Comparison of ENCODE assay signal across 7 mouse cellular contexts in genomic region chrX:136707446-136708167, GRCm38 (mm10). TPM values are rescaled to one million over a fixed set of nuclear protein-coding genes. Genes with fewer than 3 reads are reported as not detected.
A peak's percentile ranks its signal among the peaks of the same experiment; 100 is the strongest.
DNase-seq lines count a peak whose midpoint lies in the region; ATAC-seq and TF ChIP-seq lines count a peak whose summit lies in the region.

Gene Tceal1, plus strand, starts transcription at chrX:136707982.

- H3K4me1 ChIP-seq in bone marrow macrophage, adult 2 months (ENCODE audit: control insufficient read depth, insufficient read depth, low read length): no peaks in the 10 kb centered on the region
- 0 out of 2 replicates have a peak, but pooled peaks cover 3% of the 10 kb centered on the region for H3K4me1 ChIP-seq in embryonic facial prominence, embryonic 10.5 days
- H3K4me1 ChIP-seq in limb, embryonic 10.5 days: 0 out of 2 replicates have a peak, but pooled peaks cover 4% of the 10 kb centered on the region
- H3K4me1 ChIP-seq in midbrain, embryonic 10.5 days: peaks cover 11% of the 10 kb centered on the region

- TF ChIP-seq CTCF in bone marrow macrophage, adult 2 months (IDR thresholded peaks at IDR 0.05; ENCODE audit: low read depth, low read length): no peak

- ATAC-seq in granulocyte monocyte progenitor cell, adult 5-6 weeks (replicated peaks; ENCODE audit: poor library complexity, severe bottlenecking): peak; percentile 87

- DNase-seq in embryonic facial prominence, embryonic 10.5 days (ENCODE audit: low spot score): peak; percentile 75
- DNase-seq in kidney, adult 18-20 months: peak; percentile 58
- peak; percentile 67 for DNase-seq in limb, embryonic 10.5 days (ENCODE audit: low spot score)
- peak; percentile 63 for DNase-seq in midbrain, embryonic 10.5 days (ENCODE audit: low spot score)
- peak; percentile 46 for DNase-seq in skeletal muscle tissue, adult 2 months (ENCODE audit: low read depth, low spot score)

- H3K27ac ChIP-seq in bone marrow macrophage, adult 2 months (ENCODE audit: insufficient read depth, low read depth, low read length): no peak within 1 kb of the TSS
- H3K27ac ChIP-seq in embryonic facial prominence, embryonic 10.5 days (replicated peaks): peak within 1 kb of the TSS; percentile 90
- peak within 1 kb of the TSS; percentile 90 for H3K27ac ChIP-seq in limb, embryonic 10.5 days
- H3K27ac ChIP-seq in midbrain, embryonic 10.5 days (replicated peaks): peak within 1 kb of the TSS; percentile 91

- no peaks in the 10 kb centered on the region for H3K36me3 ChIP-seq in embryonic facial prominence, embryonic 10.5 days (replicated peaks)
- H3K36me3 ChIP-seq in limb, embryonic 10.5 days: no peaks in the 10 kb centered on the region
- no peaks in the 10 kb centered on the region for H3K36me3 ChIP-seq in midbrain, embryonic 10.5 days

- H3K27me3 ChIP-seq in embryonic facial prominence, embryonic 10.5 days (replicated peaks; ENCODE audit: low read depth, poor library complexity, severe bottlenecking): peaks cover 28% of the 10 kb centered on the region
- H3K27me3 ChIP-seq in limb, embryonic 10.5 days (ENCODE audit: low read depth, poor library complexity, severe bottlenecking): peaks cover 42% of the 10 kb centered on the region
- H3K27me3 ChIP-seq in midbrain, embryonic 10.5 days (ENCODE audit: low read depth, poor library complexity, severe bottlenecking): peaks cover 11% of the 10 kb centered on the region

- H3K4me3 ChIP-seq in bone marrow macrophage, adult 2 months (ENCODE audit: insufficient read depth, low read length): peak within 1 kb of the TSS; percentile 56
- peak within 1 kb of the TSS; percentile 64 for H3K4me3 ChIP-seq in embryonic facial prominence, embryonic 10.5 days
- H3K4me3 ChIP-seq in limb, embryonic 10.5 days: peak within 1 kb of the TSS; percentile 60
- H3K4me3 ChIP-seq in midbrain, embryonic 10.5 days: peak within 1 kb of the TSS; percentile 63

- no peak for TF ChIP-seq POLR2A in bone marrow macrophage, adult 2 months (IDR thresholded peaks at IDR 0.05; ENCODE audit: borderline replicate concordance, low read depth, low read length)

- H3K9me3 ChIP-seq in embryonic facial prominence, embryonic 10.5 days: no peaks in the 10 kb centered on the region
- no peaks in the 10 kb centered on the region for H3K9me3 ChIP-seq in limb, embryonic 10.5 days (replicated peaks)
- H3K9me3 ChIP-seq in midbrain, embryonic 10.5 days (replicated peaks): no peaks in the 10 kb centered on the region

- 19% methylated on average over 15 of the region's 15 CpGs for WGBS in embryonic facial prominence, embryonic 10.5 days
- 10% methylated on average over 15 of the region's 15 CpGs for WGBS in limb, embryonic 10.5 days
- 21% methylated on average over 15 of the region's 15 CpGs for WGBS in midbrain, embryonic 10.5 days

RNA-seq across cellular contexts. Expression of gene Tceal1, which starts in this region (rescaled TPM):
- 1.7 and 2.1 TPM in 2 replicates for polyA plus RNA-seq in bone marrow macrophage, adult 2 months (2012; ENCODE audit: insufficient read depth, insufficient read length, missing spikeins)
- 7.1 and 7.2 TPM in 2 replicates for polyA plus RNA-seq in embryonic facial prominence, embryonic 10.5 days (2016; fragmentation: Nextera tagmentation; extraction: Ambion mirVana)
- total RNA-seq in granulocyte monocyte progenitor cell, adult 5-6 weeks (2014; fragmentation: Nextera tagmentation): 1.1 TPM in 2 replicates
- 0.21 and 0.39 TPM in 2 replicates for total RNA-seq in granulocyte monocyte progenitor cell, adult 5-6 weeks (2017)
- polyA plus RNA-seq in limb, embryonic 10.5 days (2016; fragmentation: Nextera tagmentation; extraction: Ambion mirVana): 5.1 and 6.0 TPM in 2 replicates
- polyA plus RNA-seq in midbrain, embryonic 10.5 days (2016; fragmentation: Nextera tagmentation; extraction: Ambion mirVana): 10.2 and 10.3 TPM in 2 replicates
